Comparison of ENCODE assay signal across 8 mouse cellular contexts in genomic region chr6:29610020-29610640, GRCm38 (mm10). TPM values are rescaled to one million over a fixed set of nuclear protein-coding genes. Genes with fewer than 3 reads are reported as not detected.
DNase-seq lines count a peak whose midpoint lies in the region; ATAC-seq and TF ChIP-seq lines count a peak whose summit lies in the region.
"Not testable (repeated sequence)": the region's sequence is repeated elsewhere in the genome, so short reads cannot be mapped to it uniquely, and the experiment has no call there.

No protein-coding gene starts in this region.

- H3K9ac ChIP-seq in embryonic facial prominence, embryonic 11.5 days (replicated peaks; ENCODE audit: low read length) = peak overlapping the region; percentile 97
- H3K9ac ChIP-seq in hindbrain, embryonic 15.5 days = peak overlapping the region; percentile 94
- H3K9ac ChIP-seq in lung, embryonic 14.5 days = peak overlapping the region; percentile 93

- 38% methylated on average over 13 of the region's 13 CpGs for WGBS in embryonic facial prominence, embryonic 11.5 days
- WGBS in hindbrain, embryonic 15.5 days = 34% methylated on average over 13 of the region's 13 CpGs
- WGBS in limb, embryonic 10.5 days = 30% methylated on average over 13 of the region's 13 CpGs
- 19% methylated on average over 13 of the region's 13 CpGs for WGBS in lung, embryonic 14.5 days
- 14% methylated on average over 13 of the region's 13 CpGs for WGBS in thymus, adult 2 months

- H3K27me3 ChIP-seq in E14TG2a.4 (ENCODE audit: insufficient read depth, low read length); embryonic facial prominence, embryonic 11.5 days (ENCODE audit: control insufficient read depth, insufficient read depth, low read length); hindbrain, embryonic 15.5 days; limb, embryonic 10.5 days (ENCODE audit: low read depth, poor library complexity, severe bottlenecking); lung, embryonic 14.5 days (ENCODE audit: insufficient read depth, low read length); thymus, adult 2 months (ENCODE audit: control insufficient read depth, insufficient read depth, low read length): not testable (repeated sequence)

- not testable (repeated sequence) for DNase-seq in embryonic facial prominence, embryonic 11.5 days (ENCODE audit: low spot score); gastrocnemius, adult 2 months; limb, embryonic 10.5 days (ENCODE audit: low spot score); lung, embryonic 14.5 days; thymus, adult 2 months
- peak; percentile 17 for DNase-seq in naive thymus-derived CD4-positive, alpha-beta T cell, adult 2 months (ENCODE audit: low read depth)

- peak overlapping the region; percentile 100 for H3K4me3 ChIP-seq in E14TG2a.4 (replicated peaks; ENCODE audit: low read length)
- H3K4me3 ChIP-seq in embryonic facial prominence, embryonic 11.5 days (ENCODE audit: low read depth, low read length) = peak overlapping the region; percentile 97
- peak overlapping the region; percentile 93 for H3K4me3 ChIP-seq in gastrocnemius, adult 2 months
- H3K4me3 ChIP-seq in hindbrain, embryonic 15.5 days = peak overlapping the region; percentile 98
- H3K4me3 ChIP-seq in limb, embryonic 10.5 days = peak overlapping the region; percentile 93
- peak overlapping the region; percentile 99 for H3K4me3 ChIP-seq in lung, embryonic 14.5 days (ENCODE audit: low read depth, low read length)
- peak overlapping the region; percentile 68 for H3K4me3 ChIP-seq in thymus, adult 2 months (ENCODE audit: control insufficient read depth, insufficient read depth, low read length)

- H3K9me3 ChIP-seq in E14TG2a.4 (ENCODE audit: low read length); embryonic facial prominence, embryonic 11.5 days (replicated peaks; ENCODE audit: control insufficient read depth, low read length); hindbrain, embryonic 15.5 days; limb, embryonic 10.5 days (replicated peaks); lung, embryonic 14.5 days (ENCODE audit: low read depth, low read length): not testable (repeated sequence)

- not testable (repeated sequence) for H3K36me3 ChIP-seq in E14TG2a.4 (ENCODE audit: insufficient read depth, low read length); embryonic facial prominence, embryonic 11.5 days (replicated peaks; ENCODE audit: control insufficient read depth, insufficient read depth, low read depth, low read length); hindbrain, embryonic 15.5 days; limb, embryonic 10.5 days; lung, embryonic 14.5 days (ENCODE audit: insufficient read depth); thymus, adult 2 months (ENCODE audit: control insufficient read depth, insufficient read depth, low read length)

- not testable (repeated sequence) for TF ChIP-seq CTCF in E14TG2a.4 (conservative IDR thresholded peaks at IDR 0.05; ENCODE audit: low read length); gastrocnemius, adult 2 months (IDR thresholded peaks at IDR 0.05); lung, embryonic 14.5 days (IDR thresholded peaks at IDR 0.05; ENCODE audit: low read depth); thymus, adult 2 months (IDR thresholded peaks at IDR 0.05; ENCODE audit: borderline replicate concordance, control insufficient read depth, extremely low read depth, insufficient read depth, low read length, poor library complexity)

- peaks cover 28% of the 10 kb centered on the region for H3K4me1 ChIP-seq in E14TG2a.4 (replicated peaks; ENCODE audit: low read depth, low read length)
- not testable (repeated sequence) for H3K4me1 ChIP-seq in embryonic facial prominence, embryonic 11.5 days (ENCODE audit: control insufficient read depth, insufficient read depth, low read length); limb, embryonic 10.5 days; lung, embryonic 14.5 days (ENCODE audit: insufficient read depth); thymus, adult 2 months (replicated peaks; ENCODE audit: control insufficient read depth, insufficient read depth, low read length)
- peaks cover 25% of the 10 kb centered on the region for H3K4me1 ChIP-seq in hindbrain, embryonic 15.5 days (replicated peaks)

- TF ChIP-seq POLR2A in thymus, adult 2 months (IDR thresholded peaks at IDR 0.05; ENCODE audit: control insufficient read depth, extremely low read depth, insufficient read depth, low read length, poor library complexity) = not testable (repeated sequence)

- H3K4me2 ChIP-seq in embryonic facial prominence, embryonic 11.5 days (ENCODE audit: low read depth, low read length) = peak overlapping the region; percentile 27
- peak overlapping the region; percentile 68 for H3K4me2 ChIP-seq in hindbrain, embryonic 15.5 days
- H3K4me2 ChIP-seq in lung, embryonic 14.5 days = peak overlapping the region; percentile 82

- ATAC-seq in embryonic facial prominence, embryonic 11.5 days (replicated peaks; ENCODE audit: insufficient number of reproducible peaks, low FRiP score, low TSS enrichment, low read depth) = not testable (repeated sequence)
- ATAC-seq in hindbrain, embryonic 15.5 days (ENCODE audit: low FRiP score, low read depth) = peak; percentile 44; the same call in 1 of the 2 replicates
- ATAC-seq in lung, embryonic 14.5 days (ENCODE audit: insufficient read depth) = peak; percentile 45; the same call in 1 of the 2 replicates

- H3K27ac ChIP-seq in embryonic facial prominence, embryonic 11.5 days (replicated peaks; ENCODE audit: low read depth, low read length) = not testable (repeated sequence)
- H3K27ac ChIP-seq in gastrocnemius, adult 2 months = peak overlapping the region; percentile 98
- peak overlapping the region; percentile 97 for H3K27ac ChIP-seq in hindbrain, embryonic 15.5 days (replicated peaks)
- H3K27ac ChIP-seq in limb, embryonic 10.5 days = peak overlapping the region; percentile 90
- peak overlapping the region; percentile 90 for H3K27ac ChIP-seq in lung, embryonic 14.5 days (ENCODE audit: low read depth)
- peak overlapping the region; percentile 43 for H3K27ac ChIP-seq in thymus, adult 2 months (ENCODE audit: control insufficient read depth, insufficient read depth, low read length)

- intact Hi-C loops in gastrocnemius, adult 2 months (cut with DNase I) = not testable (repeated sequence)

RNA-seq across cellular contexts. Expression of gene Tnpo3, which starts 0.4 kb away (rescaled TPM):
- polyA plus RNA-seq in embryonic facial prominence, embryonic 11.5 days (2014; fragmentation: Nextera tagmentation; extraction: Ambion mirVana) = 117 and 125 TPM in 2 replicates
- total RNA-seq in gastrocnemius, adult 2 months (2021) = 10 to 100 TPM; 34.4 to 40.6 TPM
- polyA plus RNA-seq in hindbrain, embryonic 15.5 days (2015; fragmentation: Nextera tagmentation; extraction: Ambion mirVana) = 85.5 and 85.6 TPM in 2 replicates
- 115 and 128 TPM in 2 replicates for polyA plus RNA-seq in limb, embryonic 10.5 days (2016; fragmentation: Nextera tagmentation; extraction: Ambion mirVana)
- 96.1 and 99.3 TPM in 2 replicates for polyA plus RNA-seq in lung, embryonic 14.5 days (2014; fragmentation: Nextera tagmentation; extraction: Ambion mirVana)
- 62.6 and 63.7 TPM in 2 replicates for polyA plus RNA-seq in thymus, adult 2 months (2012; rRNA removed)

Comparison
In these comparisons a context has a peak if more than half of its experiments do, and no peak if none do; other contexts are left out.
1. H3K4me2 ChIP-seq: peak in every context shown above with its lines; median percentile 82 in lung, embryonic 14.5 days; 68 in hindbrain, embryonic 15.5 days; 27 in embryonic facial prominence, embryonic 11.5 days.